Mouse (Mus musculus) embryonic facial prominence, embryonic 13.5 days (tissue): ENCODE results near the gene Samd14. TPM values are rescaled to one million over a fixed set of nuclear protein-coding genes. Genes with fewer than 3 reads are reported as not detected.

Experiments
- ATAC-seq: fragments of 200-750 bp; cut with Nextera tagmentation; 2 replicates; pipeline ENCODE4 v1.8.0; 2017; ENCODE audit warnings: low read depth; ENCODE audit not compliant: insufficient number of reproducible peaks, insufficient read depth, low FRiP score, low TSS enrichment
- H3K27ac ChIP-seq: fragments of 300-500 bp; sonication (generic); 2 replicates; pipeline ENCODE4 v1.5.1; 2015; ENCODE audit warnings: moderate library complexity, mild to moderate bottlenecking, inconsistent platforms
- H3K27me3 ChIP-seq: fragments of 300-500 bp; sonication (generic); 2 replicates; pipeline ENCODE4 v1.6.1; 2015; ENCODE audit warnings: mild to moderate bottlenecking, inconsistent platforms
- H3K36me3 ChIP-seq: fragments of 300-500 bp; sonication (generic); 2 replicates; pipeline ENCODE4 v1.6.1; 2015; ENCODE audit warnings: mild to moderate bottlenecking, inconsistent platforms
- H3K4me1 ChIP-seq: fragments of 300-500 bp; sonication (generic); 2 replicates; pipeline ENCODE4 v1.6.1; 2015; ENCODE audit warnings: inconsistent platforms
- H3K4me2 ChIP-seq: fragments of 300-500 bp; sonication (generic); 2 replicates; pipeline ENCODE4 v1.6.1; 2015; ENCODE audit warnings: moderate library complexity, mild to moderate bottlenecking, inconsistent platforms
- H3K4me3 ChIP-seq: fragments of 300-500 bp; sonication (generic); 2 replicates; pipeline ENCODE4 v1.5.1; 2015; ENCODE audit warnings: mild to moderate bottlenecking, inconsistent platforms
- H3K9ac ChIP-seq: fragments of 300-500 bp; sonication (generic); 2 replicates; pipeline ENCODE4 v1.6.1; 2015; ENCODE audit warnings: mild to moderate bottlenecking, inconsistent platforms
- H3K9me3 ChIP-seq: fragments of 300-500 bp; sonication (generic); 2 replicates; pipeline ENCODE4 v1.6.1; 2016; ENCODE audit warnings: inconsistent platforms
- WGBS: fragments of 180-500 bp; shearing (Covaris S2); methylation state at CpG from one replicate; pipeline ENCODE4 v1.1.7; 2015; ENCODE audit warnings: mixed read lengths; 5-methylcytosine and 5-hydroxymethylcytosine counted together
- polyA plus RNA-seq: library from polyadenylated mRNA; unstranded; fragments of >200 nt; fragmentation: Nextera tagmentation; extraction: Ambion mirVana; gene quantifications from 2 replicates; pipeline ENCODE4 v1.2.1, GENCODE M21; 2015

Samd14 gene
- polyA plus RNA-seq, 1 experiment from 2014 or later: 36.8 TPM

DNA sequence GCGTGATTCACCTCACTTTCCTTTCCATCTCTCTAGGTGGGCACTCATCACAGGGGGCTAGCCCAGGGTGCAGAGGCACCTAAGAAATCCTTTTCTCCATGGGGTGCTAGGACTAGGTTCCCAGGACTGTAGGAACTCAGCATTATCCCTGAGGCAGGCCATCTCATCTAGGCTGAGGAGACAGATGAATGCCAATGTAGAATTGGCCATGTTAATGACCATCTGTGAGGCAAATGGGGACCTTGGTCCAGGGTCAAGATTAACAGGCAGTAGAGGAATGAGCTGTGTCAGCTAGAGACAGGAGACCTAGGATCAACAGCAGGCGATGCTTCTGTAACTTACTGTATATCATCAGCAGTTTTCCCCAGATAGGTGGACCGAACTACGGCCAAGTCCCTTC, 30.1 kb downstream of the Samd14 start:
- H3K9me3 ChIP-seq: no peaks in the 10 kb centered on the region
- WGBS: 83% methylated on average over 4 of the region's 4 CpGs
- H3K36me3 ChIP-seq: peaks cover 40% of the 10 kb centered on the region
- H3K4me2 ChIP-seq: peak overlapping the region; percentile 84
- H3K27me3 ChIP-seq: no peaks in the 10 kb centered on the region
- no peak for ATAC-seq
- peak overlapping the region; percentile 61 for H3K4me3 ChIP-seq
- H3K9ac ChIP-seq: peak overlapping the region; percentile 82
- H3K4me1 ChIP-seq: peaks cover 16% of the 10 kb centered on the region
- H3K27ac ChIP-seq: no peak overlapping the region

DNA sequence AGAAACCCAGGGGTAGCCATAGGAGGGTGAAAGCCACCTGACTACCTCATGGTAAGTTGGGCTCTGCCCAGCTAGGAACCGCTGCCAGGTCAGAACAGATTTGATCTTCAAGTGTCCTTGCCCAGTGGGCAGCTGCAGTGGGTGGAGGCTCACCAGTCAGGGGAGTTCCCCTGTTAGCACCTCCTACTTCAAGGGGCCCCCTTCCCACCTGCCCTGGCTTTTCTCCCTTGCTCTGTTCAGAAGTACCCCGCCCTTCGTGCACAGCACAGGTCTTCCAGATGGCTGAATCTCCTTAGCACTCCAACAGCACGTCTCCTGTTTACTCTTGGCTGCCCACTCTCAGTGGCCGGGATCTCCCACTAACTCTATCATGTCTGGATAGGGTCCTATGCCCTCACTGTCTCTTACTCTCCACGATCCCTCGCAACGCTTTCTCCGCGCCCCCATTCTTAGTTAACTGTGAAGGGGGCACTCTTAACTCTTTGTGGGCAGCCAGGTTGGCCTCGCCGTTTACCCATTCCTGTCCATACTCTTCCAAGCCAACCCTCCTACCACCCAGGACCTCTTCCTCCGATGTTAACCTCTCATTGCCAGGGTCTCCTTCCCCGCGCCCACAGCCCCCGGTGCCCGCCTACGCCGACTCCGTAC, 30.9 kb downstream of the Samd14 start:
- under 1% methylated on average over 20 of the region's 20 CpGs for WGBS
- H3K4me1 ChIP-seq: peaks cover 16% of the 10 kb centered on the region
- H3K27ac ChIP-seq: peak overlapping the region; percentile 68
- peak overlapping the region; percentile 61 for H3K4me3 ChIP-seq
- peaks cover 32% of the 10 kb centered on the region for H3K36me3 ChIP-seq
- H3K9ac ChIP-seq: peak overlapping the region; percentile 82
- no peak for ATAC-seq
- H3K27me3 ChIP-seq: no peaks in the 10 kb centered on the region
- no peaks in the 10 kb centered on the region for H3K9me3 ChIP-seq
- peak overlapping the region; percentile 84 for H3K4me2 ChIP-seq

DNA sequence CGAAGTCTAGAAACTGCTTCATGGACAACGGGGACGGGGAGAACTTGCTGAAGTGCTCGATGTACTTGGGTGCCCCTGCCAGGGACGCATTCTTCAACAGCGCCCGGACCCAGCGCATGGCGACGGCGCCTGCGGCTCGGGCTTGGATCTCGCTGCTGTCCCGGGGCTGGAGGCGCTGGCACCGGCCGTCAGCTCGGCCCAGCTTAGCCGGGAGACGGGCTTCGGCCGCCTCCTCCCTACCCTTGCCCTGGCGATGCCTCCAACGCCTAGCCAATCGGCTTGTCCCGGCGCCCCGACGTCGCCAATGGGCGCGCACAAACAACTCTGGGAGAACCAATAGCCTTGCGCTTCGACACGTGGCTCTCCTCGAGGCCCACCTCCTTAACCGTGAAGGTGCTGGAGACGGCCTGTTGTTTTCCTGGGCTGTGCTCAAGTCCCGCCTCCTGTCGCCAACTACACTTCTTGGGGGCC, 31.5 kb downstream of the Samd14 start, which contains the start of gene Pdk2:
TSS of gene Pdk2 (minus strand) at position 216 of the 471 bp plus-strand sequence.
- Histone ChIP-seq H3K9me3 (no peaks in the 10 kb centered on the region), H3K4me1 (peaks cover 16% of the 10 kb centered on the region), H3K9ac (peak within 1 kb of the TSS; percentile 82), H3K4me2 (peak within 1 kb of the TSS; percentile 84), H3K27ac (peak within 1 kb of the TSS; percentile 68), H3K27me3 (no peaks in the 10 kb centered on the region), H3K36me3 (peaks cover 27% of the 10 kb centered on the region), H3K4me3 (peak within 1 kb of the TSS; percentile 61)
- ATAC-seq: peak; percentile 94
- WGBS: under 1% methylated on average over 41 of the region's 41 CpGs

DNA sequence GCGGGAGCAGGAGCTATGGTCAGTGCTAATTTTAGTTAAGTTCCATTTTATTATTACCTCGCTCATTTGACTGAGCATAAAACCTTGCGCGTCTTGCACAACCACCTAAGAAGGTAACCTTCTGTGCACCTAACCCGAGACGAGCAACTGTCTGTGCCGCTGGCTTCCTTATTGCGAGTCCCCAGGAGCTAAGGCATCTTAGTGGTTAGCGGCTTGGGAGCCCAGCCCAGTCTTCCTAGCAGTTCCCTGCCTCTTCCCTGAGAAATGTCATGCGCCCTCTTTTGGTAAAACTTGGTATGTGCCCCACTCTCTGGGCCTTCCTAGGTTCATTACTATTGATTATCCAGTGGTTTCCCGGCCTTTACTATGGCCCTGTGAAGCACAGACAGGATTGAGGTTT, 32.4 kb downstream of the Samd14 start:
- H3K27ac ChIP-seq: peak overlapping the region; percentile 68; the same call in 1 of the 2 replicates
- H3K9ac ChIP-seq: peak overlapping the region; percentile 58; the same call in 1 of the 2 replicates

DNA sequence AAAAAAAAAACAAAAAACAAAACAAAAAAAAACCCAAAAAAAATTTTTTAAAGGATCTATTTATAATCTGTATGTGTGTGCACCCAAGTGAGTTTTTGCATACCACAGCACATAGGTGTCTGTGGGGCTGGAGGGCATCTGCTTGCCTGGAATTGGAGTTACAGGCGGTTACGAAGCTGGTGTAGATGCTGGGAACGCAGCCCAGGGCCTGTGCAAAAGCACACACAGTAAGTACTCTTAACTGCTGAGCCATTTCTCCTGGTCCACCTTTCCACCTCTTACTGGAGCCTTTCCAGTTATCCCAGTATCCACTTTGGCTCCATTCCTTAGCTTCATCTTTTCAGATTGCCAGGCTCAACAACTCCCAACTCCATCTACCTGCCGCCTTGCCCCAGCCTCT, 33.4 kb downstream of the Samd14 start:
- Histone ChIP-seq H3K27me3 (no peaks in the 10 kb centered on the region), H3K9me3 (no peaks in the 10 kb centered on the region), H3K27ac (no peak overlapping the region), H3K4me1 (peaks cover 16% of the 10 kb centered on the region), H3K4me3 (no peak overlapping the region), H3K4me2 (no peak overlapping the region), H3K9ac (no peak overlapping the region), H3K36me3 (peaks cover 11% of the 10 kb centered on the region)
- ATAC-seq: no peak
- WGBS: 84% methylated on average over 4 of the region's 4 CpGs

More for the DNA sequence above, 32.4 kb downstream of the Samd14 start:
- Histone ChIP-seq H3K4me2 (peak overlapping the region; percentile 84), H3K4me1 (peaks cover 16% of the 10 kb centered on the region), H3K4me3 (peak overlapping the region; percentile 61), H3K36me3 (peaks cover 18% of the 10 kb centered on the region), H3K27me3 (no peaks in the 10 kb centered on the region), H3K9me3 (no peaks in the 10 kb centered on the region)
- 2% methylated on average over 11 of the region's 11 CpGs for WGBS
- no peak for ATAC-seq

DNA sequence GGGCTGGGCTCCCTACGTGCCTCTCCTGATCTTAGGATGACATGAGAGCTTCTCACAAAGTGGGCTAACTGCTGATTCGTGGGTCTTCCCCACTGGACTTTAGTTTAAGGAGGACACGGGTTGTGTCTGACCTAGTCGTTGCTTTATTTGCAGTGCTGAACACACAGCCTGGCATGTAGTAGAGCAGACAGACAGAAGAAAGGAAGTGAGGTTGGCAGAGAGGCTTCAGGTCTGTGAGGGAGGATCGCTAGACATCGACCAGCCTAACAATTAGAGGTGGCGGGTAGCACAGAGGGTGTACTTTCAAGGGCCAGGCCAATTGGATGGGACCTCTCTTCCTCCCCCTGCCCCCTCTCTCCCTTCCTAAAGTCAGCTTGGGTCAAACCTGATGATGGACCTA, 33.9 kb downstream of the Samd14 start:
- H3K9ac ChIP-seq: no peak overlapping the region
- H3K4me2 ChIP-seq: no peak overlapping the region
- no peak overlapping the region for H3K4me3 ChIP-seq
- H3K36me3 ChIP-seq: peaks cover 5% of the 10 kb centered on the region; the same call in 1 of the 2 replicates
- no peaks in the 10 kb centered on the region for H3K27me3 ChIP-seq
- no peak overlapping the region for H3K27ac ChIP-seq
- ATAC-seq: no peak
- peaks cover 16% of the 10 kb centered on the region for H3K4me1 ChIP-seq
- WGBS: 52% methylated on average over 7 of the region's 7 CpGs
- no peaks in the 10 kb centered on the region for H3K9me3 ChIP-seq

DNA sequence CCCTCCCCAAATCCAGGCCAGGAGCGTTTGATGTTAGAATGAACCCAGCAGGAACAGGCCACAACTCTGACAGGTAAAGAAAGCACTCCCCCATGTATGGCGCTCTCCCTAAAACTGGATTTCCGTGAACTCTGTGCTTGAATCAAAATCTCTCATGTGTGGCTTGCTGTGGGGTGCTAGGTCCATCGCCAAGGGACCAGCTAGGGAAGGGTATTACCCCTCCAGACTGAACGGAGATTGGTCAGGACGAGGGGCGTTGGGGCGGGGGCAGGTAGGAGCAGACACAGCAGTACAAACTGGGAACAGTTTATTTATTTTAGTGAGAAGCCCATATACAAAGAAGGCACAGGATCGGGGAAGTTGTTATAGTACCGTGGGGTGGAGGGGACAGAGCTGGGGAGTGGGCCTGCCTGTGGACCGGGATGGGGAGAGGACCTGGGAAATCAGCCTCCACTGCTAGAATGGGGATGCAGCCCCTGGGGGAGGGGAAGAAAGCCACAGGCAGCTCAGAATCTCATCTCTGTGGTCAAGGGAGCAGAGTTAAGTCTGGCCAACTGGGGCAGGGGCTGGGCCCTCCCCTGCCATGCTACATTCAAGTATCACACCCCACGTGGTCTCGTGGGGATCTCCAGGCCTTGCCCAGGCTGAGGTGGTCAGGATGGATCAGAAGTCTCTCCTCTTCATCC, 34.6 kb downstream of the Samd14 start:
- ATAC-seq: no peak
- WGBS: 50% methylated on average over 12 of the region's 13 CpGs
- Histone ChIP-seq H3K36me3 (no peaks in the 10 kb centered on the region), H3K4me3 (no peak overlapping the region), H3K4me1 (peaks cover 16% of the 10 kb centered on the region), H3K27ac (no peak overlapping the region), H3K9me3 (no peaks in the 10 kb centered on the region), H3K27me3 (no peaks in the 10 kb centered on the region), H3K9ac (0 out of 2 replicates have a peak overlapping the region, but pooled peaks have one; percentile 27), H3K4me2 (no peak overlapping the region)

DNA sequence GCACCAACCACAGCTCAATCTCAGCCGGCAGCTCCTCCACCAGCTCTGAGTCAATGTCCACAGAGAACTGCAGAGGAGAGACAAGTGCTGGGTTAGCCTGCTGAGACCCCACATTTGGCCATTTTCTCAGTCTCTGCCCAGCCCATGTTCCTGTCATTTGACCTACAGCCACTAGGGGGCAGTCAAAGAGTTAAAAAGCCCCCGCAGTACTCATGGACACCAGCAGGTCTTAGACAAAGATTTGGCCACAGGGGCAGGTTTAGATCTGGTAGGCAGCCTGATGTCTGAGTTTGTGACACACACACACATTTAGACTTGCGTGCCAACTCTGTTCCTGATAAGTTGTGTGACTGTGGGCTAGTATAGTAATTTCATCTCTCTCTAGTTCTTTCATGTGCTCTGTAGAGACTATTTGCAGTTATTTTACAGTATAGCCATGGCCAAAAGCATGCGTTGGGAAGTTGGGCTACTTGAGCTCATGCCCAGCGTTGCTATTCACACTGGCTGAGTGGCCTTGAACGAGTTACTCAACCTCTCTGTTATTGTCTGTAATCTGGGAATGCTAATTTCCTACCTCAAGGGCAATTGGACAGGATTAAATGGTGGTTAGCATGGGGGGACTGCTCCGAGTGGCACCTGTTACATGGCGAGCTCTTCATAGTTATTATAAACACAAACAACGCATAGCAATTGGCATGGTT, 37.5 kb downstream of the Samd14 start:
- Histone ChIP-seq H3K27ac (no peak overlapping the region), H3K4me3 (no peak overlapping the region), H3K9me3 (no peaks in the 10 kb centered on the region), H3K4me2 (no peak overlapping the region), H3K27me3 (no peaks in the 10 kb centered on the region), H3K9ac (no peak overlapping the region), H3K36me3 (no peaks in the 10 kb centered on the region), H3K4me1 (no peaks in the 10 kb centered on the region; the same call in 1 of the 2 replicates)
- no peak for ATAC-seq
- WGBS: 58% methylated on average over 9 of the region's 9 CpGs

DNA sequence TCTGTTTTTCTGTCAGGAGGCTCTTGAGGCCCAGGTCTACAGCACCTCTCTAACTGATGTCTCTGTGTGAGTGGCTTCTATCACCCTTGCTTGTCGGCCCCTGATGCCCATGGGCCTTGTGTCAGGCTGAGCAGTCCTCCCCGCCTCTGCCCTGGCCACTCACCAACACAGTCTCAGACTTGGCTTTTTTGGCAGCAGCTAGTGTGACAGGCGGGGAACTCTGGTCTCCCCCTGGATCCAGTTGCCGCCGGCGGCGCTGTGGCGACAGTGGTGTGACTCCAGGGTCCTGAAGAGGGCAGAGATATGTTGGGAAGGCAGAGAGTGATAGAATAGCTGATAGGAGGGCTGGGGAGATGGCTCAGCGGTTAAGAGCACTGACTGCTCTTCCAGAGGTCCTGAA, 43.4 kb downstream of the Samd14 start:
- H3K9me3 ChIP-seq: no peaks in the 10 kb centered on the region
- WGBS: 77% methylated on average over 9 of the region's 9 CpGs

DNA sequence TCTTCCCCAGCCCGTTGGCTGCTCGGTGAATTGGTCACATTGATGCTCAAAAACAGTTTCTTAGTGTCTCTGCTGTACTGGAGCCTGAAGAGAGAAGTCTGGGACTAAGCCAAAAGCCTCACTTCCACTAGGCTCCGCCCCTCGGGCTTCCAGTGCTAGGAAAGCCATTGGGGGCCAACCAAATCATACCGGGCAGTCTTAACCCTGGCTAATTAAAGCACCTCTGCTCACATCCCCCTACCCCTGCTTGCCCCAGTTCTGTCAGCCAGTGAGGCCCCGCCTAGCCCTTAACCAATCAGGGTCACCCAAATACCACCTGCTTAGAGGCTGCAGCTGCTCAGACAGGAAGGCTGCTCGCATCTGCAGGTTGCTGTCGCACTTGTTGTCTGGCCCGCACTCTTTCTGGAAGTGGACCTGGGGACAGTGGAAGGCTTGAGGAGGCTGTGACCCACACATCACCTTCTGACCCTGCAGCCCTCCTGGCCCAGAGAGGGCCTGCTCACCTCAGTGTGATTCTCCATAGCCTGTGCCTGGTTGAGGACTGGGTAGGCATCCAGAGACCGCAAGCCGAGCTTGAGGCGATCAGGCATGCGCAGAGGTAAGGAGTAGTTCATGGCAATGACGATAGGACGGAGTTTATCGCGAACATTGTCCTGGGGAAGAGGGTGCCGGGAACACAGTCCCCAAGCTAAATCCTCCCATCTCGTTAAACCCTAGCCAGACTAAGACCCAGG, 47.3 kb downstream of the Samd14 start:
- Histone ChIP-seq H3K27me3 (peaks cover 29% of the 10 kb centered on the region), H3K4me3 (no peak overlapping the region), H3K4me1 (peaks cover 8% of the 10 kb centered on the region; the same call in 1 of the 2 replicates), H3K36me3 (peaks cover 8% of the 10 kb centered on the region; the same call in 1 of the 2 replicates), H3K4me2 (peak overlapping the region; percentile 20; the same call in 1 of the 2 replicates), H3K27ac (no peak overlapping the region), H3K9me3 (no peaks in the 10 kb centered on the region; the same call in 1 of the 2 replicates), H3K9ac (no peak overlapping the region)
- WGBS: 24% methylated on average over 19 of the region's 19 CpGs
- ATAC-seq: no peak

More for the DNA sequence above, 43.4 kb downstream of the Samd14 start:
- Histone ChIP-seq H3K27me3 (peaks cover 25% of the 10 kb centered on the region), H3K36me3 (no peaks in the 10 kb centered on the region), H3K4me2 (no peak overlapping the region), H3K27ac (no peak overlapping the region), H3K9ac (no peak overlapping the region), H3K4me3 (no peak overlapping the region), H3K4me1 (peaks cover 8% of the 10 kb centered on the region; the same call in 1 of the 2 replicates)
- ATAC-seq: no peak
